Mouse (Mus musculus) ES-E14 (cell line): ENCODE results near the gene Gbp2b.

ENCODE experiments used
- HCFC1 ChIP-seq: IDR thresholded peaks from 2 replicates; pipeline ENCODE4 v1.6.1; 2012; ENCODE audit warnings: low read length, inconsistent platforms, borderline replicate concordance; ENCODE audit not compliant: insufficient read depth
- MAFK ChIP-seq: IDR thresholded peaks from 2 replicates; pipeline ENCODE4 v1.6.1; 2014; ENCODE audit warnings: mild to moderate bottlenecking, low read depth, low read length, inconsistent platforms; ENCODE audit not compliant: insufficient read depth

GRCm38 (mm10) chr3:142590431-142591067 is 4.1 kb upstream of the Gbp2b start:
- TF ChIP-seq MAFK (no peak), HCFC1 (no peak)
